9 mouse cellular contexts compared by ENCODE assay signal in the genomic region with DNA sequence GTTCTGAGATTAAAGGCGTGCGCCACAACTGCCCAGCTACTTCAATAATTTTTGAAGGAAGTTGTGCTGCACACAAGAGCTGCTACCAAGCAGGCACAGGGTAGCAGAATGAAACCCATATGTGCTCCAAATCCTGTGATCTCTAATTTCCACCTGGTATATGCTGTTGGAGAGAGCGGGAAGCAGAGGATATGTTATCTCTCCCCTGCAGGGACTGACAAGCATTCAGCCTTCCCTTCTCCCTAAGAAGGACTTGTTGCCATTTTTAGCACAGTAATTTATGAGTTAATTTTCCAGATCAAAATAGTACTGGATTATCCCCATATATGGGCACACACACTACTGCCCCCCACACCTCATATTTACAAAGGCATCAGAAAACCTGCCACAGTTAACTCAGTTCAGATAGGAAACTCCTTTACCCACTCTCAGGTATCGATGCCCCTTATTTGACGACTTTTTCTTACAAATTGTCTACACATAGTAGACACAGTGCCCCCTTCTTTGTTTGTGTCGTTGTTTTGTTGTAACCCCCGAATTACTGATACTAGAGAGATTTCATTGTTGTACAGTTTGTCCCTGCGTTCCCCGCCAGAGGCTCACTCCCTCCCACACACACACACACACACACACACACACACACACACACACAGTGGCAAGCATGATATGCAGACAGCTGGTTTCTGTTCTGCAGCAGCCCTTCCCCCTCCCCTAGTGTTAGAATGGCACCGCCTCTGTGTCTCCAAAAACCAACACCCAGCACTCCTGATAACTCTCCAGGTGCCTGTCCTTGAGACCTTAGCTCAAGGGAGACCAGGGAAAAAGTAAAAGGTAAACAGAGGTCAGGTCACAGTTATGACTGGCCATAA. TPM values are rescaled to one million over a fixed set of nuclear protein-coding genes. Genes with fewer than 3 reads are reported as not detected.
DNase-seq lines count a peak whose midpoint lies in the region; ATAC-seq and TF ChIP-seq lines count a peak whose summit lies in the region.
"Had no signal": no experiment of that assay in that cellular context is flagged by ENCODE, and none has a peak within 500 bp of the region (broad histone marks: within the 10 kb centered on the region; RNA-seq: fewer than 3 reads in every experiment).

No protein-coding gene starts in this region.

- no peaks in the 10 kb centered on the region for H3K79me2 ChIP-seq in myocyte (ENCODE audit: control insufficient read depth, insufficient read depth)

- WGBS in intestine, embryonic 15.5 days = 48% methylated on average over 10 of the region's 10 CpGs
- WGBS in hindbrain, embryonic 16.5 days = 77% methylated on average over 10 of the region's 10 CpGs

- H3K9ac ChIP-seq in intestine, embryonic 15.5 days = no peak overlapping the region
- H3K9ac ChIP-seq in hindbrain, embryonic 16.5 days (ENCODE audit: low read depth, low read length) = no peak overlapping the region
- H3K9ac ChIP-seq: limb, embryonic 12.5 days had no signal

- peak; percentile 21 for ATAC-seq in intestine, embryonic 15.5 days
- ATAC-seq in hindbrain, embryonic 16.5 days = no peak

- peak in 1 of 2 experiments; percentile 42 for DNase-seq in layer of hippocampus, adult 2 months (ENCODE audit: low spot score in 2 of 2)
- no peak for DNase-seq in layer of hippocampus, adult 11-12 months (ENCODE audit: low spot score)
- DNase-seq in c-Kit-positive CD71-positive TER-119-positive erythroid progenitor cells, embryonic 14.5 days (ENCODE audit: low spot score) = peak; percentile 75
- DNase-seq in frontal cortex, postnatal 10 days (ENCODE audit: low spot score in 2 of 2) = no peak
- DNase-seq in cerebellum, adult 8-10 months = no peak

- H3K4me2 ChIP-seq in intestine, embryonic 15.5 days (replicated peaks) = peak overlapping the region; percentile 26
- H3K4me2 ChIP-seq in myocyte (ENCODE audit: low read depth) = peak overlapping the region; percentile 93
- no peak overlapping the region for H3K4me2 ChIP-seq in hindbrain, embryonic 16.5 days (ENCODE audit: low read length)
- H3K4me2 ChIP-seq: limb, embryonic 12.5 days had no signal

- no peaks in the 10 kb centered on the region for H3K27me3 ChIP-seq in intestine, embryonic 15.5 days (replicated peaks)
- H3K27me3 ChIP-seq in myocyte (ENCODE audit: control insufficient read depth, insufficient read depth, insufficient read length) = no peaks in the 10 kb centered on the region
- no peaks in the 10 kb centered on the region for H3K27me3 ChIP-seq in hindbrain, embryonic 16.5 days (replicated peaks; ENCODE audit: control insufficient read depth, insufficient read depth, low read length)
- H3K27me3 ChIP-seq: limb, embryonic 12.5 days had no signal

- H3K36me3 ChIP-seq in intestine, embryonic 15.5 days = no peaks in the 10 kb centered on the region
- no peaks in the 10 kb centered on the region for H3K36me3 ChIP-seq in myocyte (ENCODE audit: control insufficient read depth, insufficient read depth)
- no peaks in the 10 kb centered on the region for H3K36me3 ChIP-seq in hindbrain, embryonic 16.5 days (ENCODE audit: control insufficient read depth, insufficient read depth, low read length)
- H3K36me3 ChIP-seq: limb, embryonic 12.5 days had no signal

- H3K27ac ChIP-seq in layer of hippocampus, adult 2 months = peak overlapping the region; percentile 49
- peak overlapping the region; percentile 36 for H3K27ac ChIP-seq in intestine, embryonic 15.5 days
- no peak overlapping the region for H3K27ac ChIP-seq in hindbrain, embryonic 16.5 days (ENCODE audit: low read depth, low read length)
- H3K27ac ChIP-seq: limb, embryonic 12.5 days had no signal

- no peak overlapping the region for H3ac ChIP-seq in myocyte (ENCODE audit: control insufficient read depth, insufficient read length)

- no peak for TF ChIP-seq CTCF in layer of hippocampus, adult 2 months (conservative IDR thresholded peaks at IDR 0.05)

- TF ChIP-seq POLR2A in myocyte (IDR thresholded peaks at IDR 0.05; ENCODE audit: insufficient read length, low read depth) = no peak

- H3K4me3 ChIP-seq in layer of hippocampus, adult 2 months = no peak overlapping the region
- H3K4me3 ChIP-seq in intestine, embryonic 15.5 days (replicated peaks) = no peak overlapping the region
- H3K4me3 ChIP-seq in myocyte = no peak overlapping the region
- no peak overlapping the region for H3K4me3 ChIP-seq in hindbrain, embryonic 16.5 days (ENCODE audit: low read length)
- H3K4me3 ChIP-seq: limb, embryonic 12.5 days had no signal

- peaks cover 16% of the 10 kb centered on the region; the same call in 1 of the 2 replicates for H3K4me1 ChIP-seq in intestine, embryonic 15.5 days (replicated peaks)
- H3K4me1 ChIP-seq in hindbrain, embryonic 16.5 days (ENCODE audit: control insufficient read depth, insufficient read depth, low read depth, low read length) = peaks cover 10% of the 10 kb centered on the region

- no peaks in the 10 kb centered on the region for H3K9me3 ChIP-seq in intestine, embryonic 15.5 days
- H3K9me3 ChIP-seq in hindbrain, embryonic 16.5 days (ENCODE audit: control insufficient read depth, low read length) = no peaks in the 10 kb centered on the region
- H3K9me3 ChIP-seq: limb, embryonic 12.5 days had no signal

TF ChIP-seq in myocyte, 11 proteins besides CTCF, POLR2A, EP300 and RAD21:
- no peak for TF ChIP-seq POLR2AphosphoS2 (IDR thresholded peaks at IDR 0.05; ENCODE audit: insufficient read length, low read depth)
- no peak for TF ChIP-seq CEBPB (IDR thresholded peaks at IDR 0.05; ENCODE audit: insufficient read depth, poor library complexity, severe bottlenecking)
- peak; percentile 86 to 89 (median 89) for TF ChIP-seq MYOG (IDR thresholded peaks at IDR 0.05; ENCODE audit: control insufficient read depth in 1 of 3, insufficient read depth in 1 of 3, insufficient read length in 2 of 3, low read depth in 2 of 3)
- no peak for TF ChIP-seq MAX (IDR thresholded peaks at IDR 0.05; ENCODE audit: low read depth)
- TF ChIP-seq TCF12 (IDR thresholded peaks at IDR 0.05; ENCODE audit: insufficient read depth, poor library complexity, severe bottlenecking) = peak; percentile 73
- peak; percentile 71 for TF ChIP-seq TCF3 (IDR thresholded peaks at IDR 0.05; ENCODE audit: insufficient read length, low read depth)
- no peak for TF ChIP-seq SRF (IDR thresholded peaks at IDR 0.05; ENCODE audit: control insufficient read depth, insufficient read length, low read depth)
- TF ChIP-seq USF1 (IDR thresholded peaks at IDR 0.05; ENCODE audit: low read depth) = no peak
- no peak for TF ChIP-seq REST (IDR thresholded peaks at IDR 0.05; ENCODE audit: insufficient read depth, insufficient read length)
- peak; percentile 82 to 94 (median 83) for TF ChIP-seq MYOD1 (IDR thresholded peaks at IDR 0.05; ENCODE audit: control insufficient read depth in 1 of 3, insufficient read length in 2 of 3, low read depth in 2 of 3)
- TF ChIP-seq E2F4 (IDR thresholded peaks at IDR 0.05; ENCODE audit: insufficient read depth) = no peak
TF ChIP-seq in myocyte: peak in this region for 4.

RNA-seq across cellular contexts. Expression of a gene that starts 7.6 kb away (rescaled TPM):
- 1,000 to 10,000 TPM in 1 of 2 experiments, 100 to 1,000 TPM in 1; 932 to 1,022 TPM for total RNA-seq in layer of hippocampus, adult 2 months (2021)
- 988 and 1,053 TPM in 2 replicates for polyA plus RNA-seq in intestine, embryonic 15.5 days (2015; fragmentation: Nextera tagmentation; extraction: Ambion mirVana)
- 6,214 TPM for polyA plus RNA-seq in myocyte (2012; fragmentation: generic; extraction: Trizol)
- 585 and 607 TPM in 2 replicates for polyA plus RNA-seq in hindbrain, embryonic 16.5 days (2015; fragmentation: Nextera tagmentation; extraction: Ambion mirVana)

RNA-seq across cellular contexts. Expression of a gene that starts 50.4 kb away (rescaled TPM):
- 10 to 100 TPM; 12.8 to 15.7 TPM for total RNA-seq in layer of hippocampus, adult 2 months (2021)
- 2.3 and 3.0 TPM in 2 replicates for polyA plus RNA-seq in intestine, embryonic 15.5 days (2015; fragmentation: Nextera tagmentation; extraction: Ambion mirVana)
- 13.0 TPM for polyA plus RNA-seq in myocyte (2012; fragmentation: generic; extraction: Trizol)
- 8.2 and 8.6 TPM in 2 replicates for polyA plus RNA-seq in hindbrain, embryonic 16.5 days (2015; fragmentation: Nextera tagmentation; extraction: Ambion mirVana)
